ENCODE assay signal across 8 mouse cellular contexts in genomic region chr3:69004437-69005337, GRCm38 (mm10). TPM values are rescaled to one million over a fixed set of nuclear protein-coding genes. Genes with fewer than 3 reads are reported as not detected.
A peak's percentile ranks its signal among the peaks of the same experiment; 100 is the strongest.
DNase-seq lines count a peak whose midpoint lies in the region; ATAC-seq and TF ChIP-seq lines count a peak whose summit lies in the region.

Gene Ift80 (minus strand): TSS chr3:69004570.
Gene Smc4 (plus strand): TSS chr3:69004738.

- no peaks in the 10 kb centered on the region for H3K9me3 ChIP-seq in heart, embryonic 12.5 days (replicated peaks)
- H3K9me3 ChIP-seq in kidney, postnatal 0 days (replicated peaks; ENCODE audit: low read length) = no peaks in the 10 kb centered on the region
- H3K9me3 ChIP-seq in liver, embryonic 11.5 days (ENCODE audit: control insufficient read depth, low read length) = no peaks in the 10 kb centered on the region
- H3K9me3 ChIP-seq in stomach, embryonic 14.5 days (ENCODE audit: control insufficient read depth, low read depth, low read length) = no peaks in the 10 kb centered on the region

- H3K4me2 ChIP-seq in heart, embryonic 12.5 days = peak within 1 kb of the TSS; percentile 72
- H3K4me2 ChIP-seq in kidney, postnatal 0 days (ENCODE audit: low read length) = peak within 1 kb of the TSS; percentile 68
- peak within 1 kb of the TSS; percentile 72 for H3K4me2 ChIP-seq in liver, embryonic 11.5 days
- H3K4me2 ChIP-seq in stomach, embryonic 14.5 days (replicated peaks; ENCODE audit: low read depth, low read length) = peak within 1 kb of the TSS; percentile 84

- WGBS in heart, embryonic 12.5 days = under 1% methylated on average over 68 of the region's 76 CpGs
- under 1% methylated on average over 69 of the region's 76 CpGs for WGBS in kidney, postnatal 0 days
- WGBS in liver, embryonic 11.5 days = under 1% methylated on average over 76 of the region's 76 CpGs
- under 1% methylated on average over 74 of the region's 76 CpGs for WGBS in stomach, embryonic 14.5 days

- H3K27me3 ChIP-seq in heart, embryonic 12.5 days (replicated peaks) = no peaks in the 10 kb centered on the region
- H3K27me3 ChIP-seq in kidney, postnatal 0 days (ENCODE audit: insufficient read depth, low read length) = no peaks in the 10 kb centered on the region
- no peaks in the 10 kb centered on the region for H3K27me3 ChIP-seq in liver, embryonic 11.5 days (replicated peaks; ENCODE audit: control insufficient read depth, insufficient read depth, low read length)
- no peaks in the 10 kb centered on the region for H3K27me3 ChIP-seq in stomach, embryonic 14.5 days (ENCODE audit: control insufficient read depth, insufficient read depth, low read length)

- H3K9ac ChIP-seq in heart, embryonic 12.5 days = peak within 1 kb of the TSS; percentile 93
- H3K9ac ChIP-seq in kidney, postnatal 0 days (ENCODE audit: low read depth, low read length) = peak within 1 kb of the TSS; percentile 82
- H3K9ac ChIP-seq in liver, embryonic 11.5 days (ENCODE audit: low read depth, low read length) = peak within 1 kb of the TSS; percentile 100
- peak within 1 kb of the TSS; percentile 93 for H3K9ac ChIP-seq in stomach, embryonic 14.5 days (replicated peaks; ENCODE audit: low read depth, low read length)

- H3K36me3 ChIP-seq in heart, embryonic 12.5 days = no peaks in the 10 kb centered on the region
- no peaks in the 10 kb centered on the region for H3K36me3 ChIP-seq in kidney, postnatal 0 days (ENCODE audit: insufficient read depth, low read length)
- H3K36me3 ChIP-seq in liver, embryonic 11.5 days (ENCODE audit: control insufficient read depth, insufficient read depth, low read length) = peaks cover 8% of the 10 kb centered on the region; the same call in 1 of the 2 replicates
- peaks cover 3% of the 10 kb centered on the region; the same call in 1 of the 2 replicates for H3K36me3 ChIP-seq in stomach, embryonic 14.5 days (ENCODE audit: control insufficient read depth, insufficient read depth, low read length)

- TF ChIP-seq CTCF in kidney, postnatal 0 days (IDR thresholded peaks at IDR 0.05; ENCODE audit: low read depth) = no peak

- peaks cover 6% of the 10 kb centered on the region; the same call in 1 of the 2 replicates for H3K4me1 ChIP-seq in heart, embryonic 12.5 days (replicated peaks)
- no peaks in the 10 kb centered on the region for H3K4me1 ChIP-seq in kidney, postnatal 0 days (replicated peaks; ENCODE audit: insufficient read depth, low read length)
- peaks cover 5% of the 10 kb centered on the region for H3K4me1 ChIP-seq in liver, embryonic 11.5 days (replicated peaks; ENCODE audit: control insufficient read depth, insufficient read depth, low read length)
- peaks cover 8% of the 10 kb centered on the region for H3K4me1 ChIP-seq in stomach, embryonic 14.5 days (ENCODE audit: control insufficient read depth, insufficient read depth, low read length)

- peak; percentile 86 for ATAC-seq in erythroid progenitor cell, adult 5-6 weeks (replicated peaks; ENCODE audit: low FRiP score, poor library complexity, severe bottlenecking)
- ATAC-seq in heart, embryonic 12.5 days (ENCODE audit: insufficient number of reproducible peaks, low FRiP score) = peak; percentile 93
- ATAC-seq in kidney, postnatal 0 days (replicated peaks; ENCODE audit: low FRiP score, low read depth) = peak; percentile 94
- ATAC-seq in liver, embryonic 11.5 days (replicated peaks; ENCODE audit: low FRiP score) = peak; percentile 90
- peak; percentile 95 for ATAC-seq in stomach, embryonic 14.5 days (ENCODE audit: insufficient number of reproducible peaks, insufficient read depth, low FRiP score, low read depth)

- H3K27ac ChIP-seq in heart, embryonic 12.5 days (ENCODE audit: poor library complexity, severe bottlenecking) = peak within 1 kb of the TSS; percentile 95
- H3K27ac ChIP-seq in kidney, postnatal 0 days = peak within 1 kb of the TSS; percentile 96
- peak within 1 kb of the TSS; percentile 98 for H3K27ac ChIP-seq in liver, embryonic 11.5 days (ENCODE audit: low read depth, low read length)
- H3K27ac ChIP-seq in stomach, embryonic 14.5 days (ENCODE audit: low read length) = peak within 1 kb of the TSS; percentile 96

- peak within 1 kb of the TSS; percentile 78 for H3K4me3 ChIP-seq in heart, embryonic 12.5 days
- peak within 1 kb of the TSS; percentile 100 for H3K4me3 ChIP-seq in kidney, postnatal 0 days (replicated peaks; ENCODE audit: low read depth, low read length)
- peak within 1 kb of the TSS; percentile 99 for H3K4me3 ChIP-seq in liver, embryonic 11.5 days (ENCODE audit: low read depth, low read length)
- H3K4me3 ChIP-seq in stomach, embryonic 14.5 days (ENCODE audit: low read depth, low read length) = peak within 1 kb of the TSS; percentile 98

- peak; percentile 98 for DNase-seq in CD4-positive helper T cell, adult 2 months (ENCODE audit: low read depth, low spot score)
- DNase-seq in brain, embryonic 18.5 days (ENCODE audit: low read depth, low spot score) = peak; percentile 94
- peak; percentile 99 for DNase-seq in kidney, postnatal 0 days (ENCODE audit: low spot score)
- DNase-seq in liver, embryonic 11.5 days (ENCODE audit: low spot score) = peak; percentile 94
- peak; percentile 98 for DNase-seq in naive thymus-derived CD4-positive, alpha-beta T cell, adult 2 months (ENCODE audit: low read depth)

RNA-seq across cellular contexts. Expression of gene Ift80, which starts in this region (rescaled TPM):
- total RNA-seq in erythroid progenitor cell, adult 5-6 weeks (2015; ENCODE audit: low replicate concordance) = 155 and 233 TPM in 2 replicates
- 270 and 271 TPM in 2 replicates for total RNA-seq in erythroid progenitor cell, adult 5-6 weeks (2017; ENCODE audit: low replicate concordance)
- polyA plus RNA-seq in heart, embryonic 12.5 days (2016; fragmentation: Nextera tagmentation; extraction: Ambion mirVana) = 9.0 and 10.0 TPM in 2 replicates
- 10.4 and 11.3 TPM in 2 replicates for polyA plus RNA-seq in kidney, postnatal 0 days (2015; fragmentation: Nextera tagmentation; extraction: Ambion mirVana)
- 10.0 and 10.9 TPM in 2 replicates for polyA plus RNA-seq in liver, embryonic 11.5 days (2014; fragmentation: Nextera tagmentation; extraction: Ambion mirVana)
- 16.9 and 17.6 TPM in 2 replicates for polyA plus RNA-seq in stomach, embryonic 14.5 days (2014; fragmentation: Nextera tagmentation; extraction: Ambion mirVana)

RNA-seq across cellular contexts. Expression of gene Smc4, which starts in this region (rescaled TPM):
- 764 and 1,013 TPM in 2 replicates for total RNA-seq in erythroid progenitor cell, adult 5-6 weeks (2015; ENCODE audit: low replicate concordance)
- 1,945 and 2,175 TPM in 2 replicates for total RNA-seq in erythroid progenitor cell, adult 5-6 weeks (2017; ENCODE audit: low replicate concordance)
- polyA plus RNA-seq in heart, embryonic 12.5 days (2016; fragmentation: Nextera tagmentation; extraction: Ambion mirVana) = 177 TPM in 2 replicates
- 107 and 113 TPM in 2 replicates for polyA plus RNA-seq in kidney, postnatal 0 days (2015; fragmentation: Nextera tagmentation; extraction: Ambion mirVana)
- 200 and 213 TPM in 2 replicates for polyA plus RNA-seq in liver, embryonic 11.5 days (2014; fragmentation: Nextera tagmentation; extraction: Ambion mirVana)
- polyA plus RNA-seq in stomach, embryonic 14.5 days (2014; fragmentation: Nextera tagmentation; extraction: Ambion mirVana) = 152 and 154 TPM in 2 replicates

Comparison
In these comparisons a context has a peak if more than half of its experiments do, and no peak if none do; other contexts are left out.
1. Peak in every context shown above with its lines: DNase-seq, ATAC-seq, H3K4me3 ChIP-seq and H3K27ac ChIP-seq.